Mouse (Mus musculus) hindbrain, embryonic 11.5 days (tissue): ENCODE data around the gene Gm17581. TPM values are rescaled to one million over a fixed set of nuclear protein-coding genes. Genes with fewer than 3 reads are reported as not detected.
"Not testable (repeated sequence)": the region's sequence is repeated elsewhere in the genome, so short reads cannot be mapped to it uniquely, and the experiment has no call there.

ENCODE experiments used
- ATAC-seq: fragments of 200-750 bp; cut with Nextera tagmentation; 2 replicates; pipeline ENCODE4 v1.8.0; 2017; ENCODE audit warnings: mild to moderate bottlenecking, moderate TSS enrichment, moderate library complexity; ENCODE audit not compliant: low FRiP score
- DNase-seq: peaks from one replicate; pipeline ENCODE4 v3.0.0-alpha.2; 2015; ENCODE audit warnings: low spot score
- H3K27ac ChIP-seq: fragments of 300-500 bp; sonication (generic); 2 replicates; pipeline ENCODE4 v1.5.1; 2014; ENCODE audit warnings: mild to moderate bottlenecking, low read depth, low read length
- H3K27me3 ChIP-seq: fragments of 300-500 bp; sonication (generic); 2 replicates; pipeline ENCODE4 v1.6.1; 2014; ENCODE audit warnings: mild to moderate bottlenecking, low read length, moderate library complexity, mixed read lengths; ENCODE audit not compliant: control insufficient read depth, insufficient read depth
- H3K36me3 ChIP-seq: fragments of 300-500 bp; sonication (generic); 2 replicates; pipeline ENCODE4 v1.6.1; 2014; ENCODE audit warnings: mild to moderate bottlenecking, low read length, moderate library complexity, mixed read lengths; ENCODE audit not compliant: control insufficient read depth, insufficient read depth
- H3K4me1 ChIP-seq: fragments of 300-500 bp; sonication (generic); replicated peaks from 2 replicates; pipeline ENCODE4 v1.6.1; 2014; ENCODE audit warnings: low read length, mixed read lengths; ENCODE audit not compliant: control insufficient read depth, insufficient read depth
- H3K4me2 ChIP-seq: fragments of 300-500 bp; sonication (generic); replicated peaks from 2 replicates; pipeline ENCODE4 v1.6.1; 2014; ENCODE audit warnings: mild to moderate bottlenecking, low read depth, low read length
- H3K4me3 ChIP-seq: fragments of 300-500 bp; sonication (generic); 2 replicates; pipeline ENCODE4 v1.5.1; 2014; ENCODE audit warnings: low read depth, low read length
- H3K9ac ChIP-seq: fragments of 300-500 bp; sonication (generic); 2 replicates; pipeline ENCODE4 v1.6.1; 2014; ENCODE audit warnings: low read depth, low read length
- H3K9me3 ChIP-seq: fragments of 300-500 bp; sonication (generic); 2 replicates; pipeline ENCODE4 v1.6.1; 2016; ENCODE audit warnings: low read length; ENCODE audit not compliant: control insufficient read depth
- WGBS: fragments of 180-500 bp; shearing (Covaris S2); extraction: QIAGEN DNeasy Blood & Tissue Kit; methylation state at CpG from one replicate; pipeline ENCODE4 v1.1.7; 2014; 5-methylcytosine and 5-hydroxymethylcytosine counted together
- polyA plus RNA-seq: library from polyadenylated mRNA; unstranded; fragments of >200 nt; fragmentation: Nextera tagmentation; extraction: Ambion mirVana; gene quantifications from 2 replicates; pipeline ENCODE4 v1.2.1, GENCODE M21; 2014

The Gm17581 gene
- polyA plus RNA-seq, 1 experiment from 2014 or later, result not detected

GRCm38 (mm10) chr2:155703630-155704029 is 32.0 kb downstream of the Gm17581 start:
- peak overlapping the region; percentile 31 for H3K27ac ChIP-seq
- 35% methylated on average over 4 of the region's 4 CpGs for WGBS
- DNase-seq (peak; percentile 60), ATAC-seq (0 out of 2 replicates have a peak, but pooled peaks have one; percentile 53)
- H3K27me3 ChIP-seq, result no peaks in the 10 kb centered on the region
- H3K4me1 ChIP-seq, result no peaks in the 10 kb centered on the region
- H3K36me3 ChIP-seq, result no peaks in the 10 kb centered on the region
- no peak overlapping the region for H3K9ac ChIP-seq
- H3K4me3 ChIP-seq, result no peak overlapping the region
- H3K4me2 ChIP-seq, result no peak overlapping the region
- H3K9me3 ChIP-seq, result no peaks in the 10 kb centered on the region

DNA sequence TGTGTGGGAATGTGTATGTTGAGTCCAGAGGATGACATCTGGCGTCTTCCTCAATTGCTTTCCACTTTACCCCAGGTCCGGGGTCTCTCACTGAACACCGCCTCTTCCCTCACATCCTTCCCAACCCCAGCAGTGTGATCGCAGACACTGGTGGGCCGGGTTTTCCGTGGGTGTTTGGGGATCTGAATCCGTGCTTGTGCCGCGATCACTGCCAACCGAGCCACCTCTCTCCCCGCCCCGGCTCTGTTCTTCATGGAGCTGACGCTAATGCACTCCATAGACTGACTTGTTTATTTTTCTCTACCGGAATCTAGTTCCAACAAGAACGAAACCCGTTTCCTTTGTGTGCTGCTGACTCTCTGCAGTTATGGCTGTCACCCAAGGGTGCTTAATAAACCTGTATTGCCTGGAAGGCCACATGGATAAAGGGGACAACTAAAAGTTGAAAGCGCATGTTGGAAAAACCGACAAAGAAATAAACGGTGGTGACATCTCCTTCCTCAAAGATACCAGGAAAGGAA is 34.2 kb downstream of the Gm17581 start:
- Histone ChIP-seq H3K4me2 (no peak overlapping the region), H3K36me3 (no peaks in the 10 kb centered on the region), H3K9ac (no peak overlapping the region), H3K9me3 (no peaks in the 10 kb centered on the region), H3K27ac (no peak overlapping the region), H3K4me3 (no peak overlapping the region), H3K4me1 (no peaks in the 10 kb centered on the region), H3K27me3 (no peaks in the 10 kb centered on the region)
- no peak for DNase-seq
- ATAC-seq, result no peak
- 87% methylated on average over 19 of the region's 19 CpGs for WGBS

- 95% methylated on average over 6 of the region's 6 CpGs for WGBS
- H3K27ac ChIP-seq, H3K36me3 ChIP-seq, H3K4me1 ChIP-seq, H3K9ac ChIP-seq, DNase-seq, H3K4me2 ChIP-seq, ATAC-seq, H3K4me3 ChIP-seq, H3K27me3 ChIP-seq, H3K9me3 ChIP-seq: not testable (repeated sequence)
Observed at GRCm38 (mm10) chr2:155698443-155698842, 37.2 kb downstream of the Gm17581 start.

GRCm38 (mm10) chr2:155696851-155697250 is 38.8 kb downstream of the Gm17581 start:
- 80% methylated on average over 7 of the region's 7 CpGs for WGBS
- Histone ChIP-seq H3K9ac (no peak overlapping the region), H3K9me3 (no peaks in the 10 kb centered on the region), H3K27ac (no peak overlapping the region), H3K4me3 (no peak overlapping the region), H3K4me1 (no peaks in the 10 kb centered on the region), H3K27me3 (no peaks in the 10 kb centered on the region), H3K36me3 (no peaks in the 10 kb centered on the region), H3K4me2 (no peak overlapping the region)
- ATAC-seq (no peak), DNase-seq (no peak)

GRCm38 (mm10) chr2:155696091-155696558 is 39.5 kb downstream of the Gm17581 start:
- H3K27ac ChIP-seq, result no peak overlapping the region
- no peak overlapping the region for H3K4me3 ChIP-seq
- ATAC-seq (no peak), DNase-seq (peak; percentile 88)
- H3K9me3 ChIP-seq, result no peaks in the 10 kb centered on the region
- H3K36me3 ChIP-seq, result no peaks in the 10 kb centered on the region
- no peak overlapping the region for H3K4me2 ChIP-seq
- H3K4me1 ChIP-seq, result no peaks in the 10 kb centered on the region
- H3K9ac ChIP-seq, result no peak overlapping the region
- WGBS, result 14% methylated on average over 7 of the region's 7 CpGs
- no peaks in the 10 kb centered on the region for H3K27me3 ChIP-seq

DNA sequence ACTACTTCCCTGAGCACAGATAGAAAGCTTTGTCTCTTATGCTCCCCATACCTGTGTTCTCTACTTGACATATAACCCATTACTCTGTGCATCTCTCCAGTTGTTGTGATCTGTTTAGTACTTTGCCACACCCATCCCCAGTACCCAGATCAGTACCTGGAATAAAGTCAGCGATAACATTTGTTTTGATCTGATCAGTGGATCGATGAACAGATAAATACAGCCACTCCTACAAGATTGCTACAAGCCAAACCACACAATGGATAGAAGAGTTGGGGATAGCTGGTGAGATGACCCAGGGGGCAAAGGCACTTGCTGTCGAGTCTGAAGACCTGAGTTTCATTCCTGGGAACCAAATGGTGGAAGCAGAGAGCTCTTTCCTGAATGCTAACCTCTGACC is 40.4 kb downstream of the Gm17581 start:
- DNase-seq (no peak), ATAC-seq (no peak)
- WGBS, result 71% methylated on average over 3 of the region's 3 CpGs
- no peak overlapping the region for H3K9ac ChIP-seq
- H3K4me1 ChIP-seq, result no peaks in the 10 kb centered on the region
- H3K4me3 ChIP-seq, result no peak overlapping the region
- H3K27ac ChIP-seq, result no peak overlapping the region
- no peaks in the 10 kb centered on the region for H3K27me3 ChIP-seq
- H3K36me3 ChIP-seq, result no peaks in the 10 kb centered on the region
- no peaks in the 10 kb centered on the region for H3K9me3 ChIP-seq
- H3K4me2 ChIP-seq, result no peak overlapping the region

DNA sequence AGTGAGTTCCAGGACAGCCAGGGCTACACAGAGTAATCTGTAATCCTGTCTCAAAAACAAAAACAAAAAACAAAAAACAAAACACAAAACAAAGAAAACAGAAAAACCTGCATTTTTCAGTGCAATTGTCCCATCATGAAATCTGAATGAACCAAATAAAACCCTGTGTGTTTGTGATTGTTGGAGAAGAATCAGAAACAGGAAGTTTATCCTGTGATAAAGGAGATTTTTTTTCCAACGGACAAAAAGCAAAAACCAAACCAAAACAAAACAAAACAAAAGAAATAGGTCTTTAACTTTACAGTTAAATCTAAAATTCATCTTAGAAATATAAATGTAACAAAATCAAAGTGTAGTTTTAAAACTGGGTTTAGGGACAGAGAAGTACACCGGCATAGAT is 41.1 kb downstream of the Gm17581 start:
- Histone ChIP-seq H3K27me3 (no peaks in the 10 kb centered on the region), H3K36me3 (no peaks in the 10 kb centered on the region), H3K4me1 (no peaks in the 10 kb centered on the region), H3K9ac (no peak overlapping the region), H3K4me2 (no peak overlapping the region), H3K4me3 (no peak overlapping the region), H3K9me3 (no peaks in the 10 kb centered on the region), H3K27ac (no peak overlapping the region)
- DNase-seq, result no peak
- ATAC-seq, result no peak
- WGBS, result 76% methylated on average over 2 of the region's 2 CpGs

- Histone ChIP-seq H3K27me3 (no peaks in the 10 kb centered on the region), H3K4me2 (no peak overlapping the region), H3K4me3 (no peak overlapping the region), H3K9me3 (no peaks in the 10 kb centered on the region), H3K27ac (no peak overlapping the region), H3K9ac (no peak overlapping the region), H3K4me1 (no peaks in the 10 kb centered on the region), H3K36me3 (no peaks in the 10 kb centered on the region)
- ATAC-seq, result no peak
- no peak for DNase-seq
- 80% methylated on average over 4 of the region's 4 CpGs for WGBS
Observed at GRCm38 (mm10) chr2:155693136-155693535, 42.5 kb downstream of the Gm17581 start.

DNA sequence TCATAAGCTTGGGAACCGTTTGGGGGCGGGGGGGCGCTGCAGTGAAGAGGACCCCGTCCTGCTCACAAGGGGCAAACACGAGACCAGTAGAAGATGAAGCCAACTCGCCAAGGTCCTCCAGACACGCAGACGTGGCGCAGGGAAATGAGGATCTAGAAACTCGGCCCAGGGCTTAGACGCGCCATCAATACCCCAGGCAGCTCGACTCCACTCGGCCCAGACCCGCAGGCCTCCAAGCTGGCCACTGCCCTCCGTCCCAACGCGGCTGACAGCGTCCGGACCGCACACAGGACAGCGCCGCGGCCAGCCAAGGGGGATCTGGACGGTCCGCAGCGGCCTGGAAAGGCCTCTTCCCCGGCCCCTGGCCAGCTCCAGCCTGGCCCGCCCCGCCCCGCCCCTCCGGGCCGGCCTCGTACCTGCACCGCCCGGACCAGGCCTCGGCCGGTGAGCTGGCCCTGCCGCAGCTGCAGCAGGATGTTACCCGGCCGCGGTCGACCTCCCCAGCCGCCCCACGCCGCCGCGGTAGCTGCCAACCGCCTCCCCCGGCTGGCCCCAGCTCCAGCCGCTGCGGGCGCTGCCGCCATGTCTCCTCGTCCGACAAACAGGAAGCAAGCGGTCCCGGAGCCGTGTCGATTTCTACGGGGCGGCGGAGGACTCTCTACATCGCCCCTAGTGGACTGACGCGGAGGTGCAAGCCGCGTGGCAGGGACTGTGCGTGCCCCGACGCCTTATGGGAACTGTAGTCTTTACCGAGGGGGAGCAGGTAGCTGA is 43.8 kb downstream of the Gm17581 start, which contains the start of gene Trpc4ap:
Trpc4ap (minus strand) TSS at position 662 of the 771 bp plus-strand sequence.
- Histone ChIP-seq H3K4me3 (peak within 1 kb of the TSS; percentile 94), H3K27me3 (no peaks in the 10 kb centered on the region), H3K27ac (peak within 1 kb of the TSS; percentile 84), H3K9me3 (no peaks in the 10 kb centered on the region), H3K4me1 (no peaks in the 10 kb centered on the region), H3K4me2 (peak within 1 kb of the TSS; percentile 38), H3K36me3 (no peaks in the 10 kb centered on the region), H3K9ac (peak within 1 kb of the TSS; percentile 94)
- DNase-seq, result peak; percentile 99
- WGBS, result under 1% methylated on average over 66 of the region's 72 CpGs
- ATAC-seq, result peak; percentile 97
